Mouse (Mus musculus): Measurements from ENCODE around the gene Ptger3.
A peak's percentile ranks its signal among the peaks of the same experiment; 100 is the strongest.

DNA sequence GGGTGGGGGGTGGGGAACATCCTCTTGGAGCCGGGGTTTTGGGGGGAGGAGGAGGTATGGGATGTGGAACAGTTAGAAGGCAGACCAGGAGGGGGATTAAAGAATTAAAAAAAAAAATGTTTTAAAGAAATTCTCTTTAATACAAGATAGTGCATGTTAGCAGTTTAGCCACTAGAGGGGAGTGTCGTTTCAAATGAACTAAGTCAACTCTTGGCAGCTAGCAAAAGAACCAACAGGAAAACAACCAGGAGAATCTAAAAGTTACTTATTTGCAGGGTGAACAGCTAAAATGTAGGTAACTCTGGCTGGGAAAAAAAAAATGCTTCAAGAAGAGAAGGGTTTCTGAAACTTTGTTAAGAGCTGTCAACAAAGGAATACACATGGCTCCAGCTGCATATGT lies 1.5 kb upstream of the Ptger3 start:
- TF ChIP-seq CTCF (IDR thresholded peaks at IDR 0.05) (peak; percentile 70), EP300 (IDR thresholded peaks at IDR 0.05) (no peak)
